Mouse (Mus musculus) embryo, embryonic 9.5 days (tissue): Measurements from ENCODE around the gene Bex6.
"Not testable (repeated sequence)": the region's sequence is repeated elsewhere in the genome, so short reads cannot be mapped to it uniquely, and the experiment has no call there.

Source experiments
- DNase-seq: peaks from one replicate; pipeline ENCODE4 v3.0.0-alpha.2; 2017; ENCODE audit errors: extremely low spot score

The Bex6 gene

GRCm38 (mm10) chr16:32174340-32175005 lies 5.2 kb upstream of the Bex6 start:
- DNase-seq, result no peak

GRCm38 (mm10) chr16:32175029-32175428 lies 4.6 kb upstream of the Bex6 start:
- no peak for DNase-seq

- peak; percentile 15 for DNase-seq
Measured at GRCm38 (mm10) chr16:32176896-32177686, 2.5 kb upstream of the Bex6 start.

GRCm38 (mm10) chr16:32186056-32186455 lies 6.4 kb downstream of the Bex6 start:
- DNase-seq, result no peak

- DNase-seq, result no peak
Measured at GRCm38 (mm10) chr16:32189109-32189508, 9.5 kb downstream of the Bex6 start.

GRCm38 (mm10) chr16:32190011-32190441 lies 10.4 kb downstream of the Bex6 start:
- DNase-seq, result no peak

- peak; percentile 34 for DNase-seq
Measured at GRCm38 (mm10) chr16:32200256-32201003, 20.8 kb downstream of the Bex6 start.

GRCm38 (mm10) chr16:32201004-32201325 lies 21.3 kb downstream of the Bex6 start:
- DNase-seq, result no peak

GRCm38 (mm10) chr16:32202681-32203080 lies 23.1 kb downstream of the Bex6 start:
- no peak for DNase-seq

GRCm38 (mm10) chr16:32204902-32205301 lies 25.3 kb downstream of the Bex6 start:
- no peak for DNase-seq

- no peak for DNase-seq
Measured at GRCm38 (mm10) chr16:32214156-32214555, 34.5 kb downstream of the Bex6 start.

- DNase-seq, result no peak
Measured at GRCm38 (mm10) chr16:32214804-32215576, 35.4 kb downstream of the Bex6 start.

- DNase-seq, result no peak
Measured at GRCm38 (mm10) chr16:32221803-32222202, 42.2 kb downstream of the Bex6 start.

- DNase-seq, result no peak
Measured at GRCm38 (mm10) chr16:32222399-32222798, 42.8 kb downstream of the Bex6 start.

- not testable (repeated sequence) for DNase-seq
Measured at GRCm38 (mm10) chr16:32232050-32232449, 52.4 kb downstream of the Bex6 start.
